Mouse (Mus musculus): Measurements from ENCODE around the gene Abca9.

The Abca9 gene

GRCm38 (mm10) chr11:110060127-110060526 is 107.9 kb downstream of the Abca9 start:
- DNase-seq: no peak

GRCm38 (mm10) chr11:110053681-110054080 is 114.3 kb downstream of the Abca9 start:
- DNase-seq: no peak

Measured in heart, adult 11 months (tissue).